Mouse (Mus musculus): ENCODE data around the gene Sec22a. TPM values are rescaled to one million over a fixed set of nuclear protein-coding genes. Genes with fewer than 3 reads are reported as not detected.

Sec22a gene
- total and polyA plus RNA-seq, 3 experiments: 10.5 to 98.3 (median 11.4) TPM

- no peaks in the 10 kb centered on the region for H3K79me2 ChIP-seq (ENCODE audit: control insufficient read depth, insufficient read depth, low read length, poor library complexity)
- H3K27ac ChIP-seq (ENCODE audit: control insufficient read depth, low read depth, low read length): no peak overlapping the region
- H3K9me3 ChIP-seq (replicated peaks; ENCODE audit: insufficient read depth, low read length): no peaks in the 10 kb centered on the region
- H3K36me3 ChIP-seq (ENCODE audit: control insufficient read depth in 1 of 2, insufficient read depth in 2 of 2, low read length in 2 of 2): no peaks in the 10 kb centered on the region
- no peaks in the 10 kb centered on the region for H3K4me1 ChIP-seq (ENCODE audit: control insufficient read depth in 1 of 2, insufficient read depth in 2 of 2, low read length in 2 of 2)
- TF ChIP-seq SIN3A (IDR thresholded peaks at IDR 0.05; ENCODE audit: low read length) (no peak), KAT2A (conservative IDR thresholded peaks at IDR 0.05; ENCODE audit: low read depth, low read length) (no peak), MYC (IDR thresholded peaks at IDR 0.05; ENCODE audit: low read depth, low read length) (no peak), JUND (IDR thresholded peaks at IDR 0.05; ENCODE audit: low read depth, low read length) (no peak), USF1 (IDR thresholded peaks at IDR 0.05; ENCODE audit: low read depth, low read length) (no peak), MAX (IDR thresholded peaks at IDR 0.05; ENCODE audit: low read length) (no peak), MAZ (IDR thresholded peaks at IDR 0.05; ENCODE audit: low read depth, low read length) (no peak), ELF1 (IDR thresholded peaks at IDR 0.05; ENCODE audit: low read depth, low read length) (no peak), ZNF384 (IDR thresholded peaks at IDR 0.05; ENCODE audit: low read depth, low read length) (no peak), GATA1 (IDR thresholded peaks at IDR 0.05; ENCODE audit: low read depth, low read length) (no peak), CHD1 (IDR thresholded peaks at IDR 0.05; ENCODE audit: low read depth, low read length) (no peak), TCF12 (IDR thresholded peaks at IDR 0.05; ENCODE audit: low read depth, low read length) (no peak), TAL1 (IDR thresholded peaks at IDR 0.05; ENCODE audit: low read length) (no peak), BHLHE40 (IDR thresholded peaks at IDR 0.05; ENCODE audit: borderline replicate concordance, low read depth, low read length) (no peak), POLR2AphosphoS2 (IDR thresholded peaks at IDR 0.05; ENCODE audit: low read length) (no peak), POLR2A (IDR thresholded peaks at IDR 0.05; ENCODE audit: control insufficient read depth in 1 of 2, insufficient read depth in 1 of 2, low read depth in 1 of 2, low read length in 2 of 2, poor library complexity in 1 of 2) (no peak), NRF1 (IDR thresholded peaks at IDR 0.05; ENCODE audit: insufficient read depth, low read depth, low read length, poor library complexity, severe bottlenecking) (no peak), RCOR1 (IDR thresholded peaks at IDR 0.05; ENCODE audit: low read depth, low read length) (no peak)
- H3K27me3 ChIP-seq (ENCODE audit: control insufficient read depth in 1 of 2, insufficient read depth in 2 of 2, low read length in 2 of 2): no peaks in the 10 kb centered on the region; a peak in 1 of 4 replicates
- H3K9ac ChIP-seq (ENCODE audit: control insufficient read depth, low read depth, low read length, poor library complexity, severe bottlenecking): no peak overlapping the region
- no peak overlapping the region for H3K4me3 ChIP-seq (ENCODE audit: control insufficient read depth in 1 of 2, insufficient read depth in 1 of 2, low read depth in 2 of 2, low read length in 2 of 2)
- no peak for DNase-seq (ENCODE audit: low read depth, low spot score)
Observed at GRCm38 (mm10) chr16:35392813-35393212, 29.1 kb upstream of the Sec22a start.

- 0 out of 4 replicates have a peak, but pooled peaks cover 0 to 2% of the 10 kb centered on the region in 2 experiments for H3K27me3 ChIP-seq (ENCODE audit: control insufficient read depth in 1 of 2, insufficient read depth in 2 of 2, low read length in 2 of 2)
Observed at GRCm38 (mm10) chr16:35385654-35386053, 21.9 kb upstream of the Sec22a start.

More at GRCm38 (mm10) chr16:35385654-35386053, 21.9 kb upstream of the Sec22a start:
- TF ChIP-seq GATA1 (IDR thresholded peaks at IDR 0.05; ENCODE audit: low read depth, low read length) (no peak), CHD2 (IDR thresholded peaks at IDR 0.05; ENCODE audit: low read length) (no peak), TCF12 (IDR thresholded peaks at IDR 0.05; ENCODE audit: low read depth, low read length) (no peak), ETS1 (IDR thresholded peaks at IDR 0.05; ENCODE audit: low read depth, low read length) (no peak), RAD21 (IDR thresholded peaks at IDR 0.05; ENCODE audit: low read depth, low read length) (no peak), NRF1 (IDR thresholded peaks at IDR 0.05; ENCODE audit: insufficient read depth, low read depth, low read length, poor library complexity, severe bottlenecking) (no peak), USF2 (IDR thresholded peaks at IDR 0.05; ENCODE audit: borderline replicate concordance in 1 of 2, insufficient read depth in 1 of 2, low read depth in 1 of 2, low read length in 2 of 2) (no peak), SIN3A (IDR thresholded peaks at IDR 0.05; ENCODE audit: low read length) (no peak), ZKSCAN1 (IDR thresholded peaks at IDR 0.05; ENCODE audit: low read depth, low read length) (no peak), JUND (IDR thresholded peaks at IDR 0.05; ENCODE audit: low read depth, low read length) (no peak), CTCF (IDR thresholded peaks at IDR 0.05 in 2 of 3, conservative IDR thresholded peaks at IDR 0.05 in 1 of 3; ENCODE audit: control insufficient read depth in 1 of 3, insufficient read depth in 1 of 3, low read depth in 2 of 3, low read length in 3 of 3, poor library complexity in 1 of 3, severe bottlenecking in 1 of 3) (no peak), NELFE (IDR thresholded peaks at IDR 0.05; ENCODE audit: low read depth, low read length) (no peak), POLR2AphosphoS2 (IDR thresholded peaks at IDR 0.05; ENCODE audit: low read length) (no peak), E2F4 (IDR thresholded peaks at IDR 0.05; ENCODE audit: borderline replicate concordance, low read depth, low read length) (no peak), RCOR1 (IDR thresholded peaks at IDR 0.05; ENCODE audit: low read depth, low read length) (no peak), MAZ (IDR thresholded peaks at IDR 0.05; ENCODE audit: low read depth, low read length) (no peak)
- H3K27ac ChIP-seq (ENCODE audit: control insufficient read depth, low read depth, low read length): no peak overlapping the region
- H3K4me3 ChIP-seq (ENCODE audit: control insufficient read depth in 1 of 2, insufficient read depth in 1 of 2, low read depth in 2 of 2, low read length in 2 of 2): no peak overlapping the region
- no peaks in the 10 kb centered on the region for H3K4me1 ChIP-seq (ENCODE audit: control insufficient read depth in 1 of 2, insufficient read depth in 2 of 2, low read length in 2 of 2)
- no peaks in the 10 kb centered on the region for H3K9me3 ChIP-seq (replicated peaks; ENCODE audit: insufficient read depth, low read length)
- no peak overlapping the region for H3K9ac ChIP-seq (ENCODE audit: control insufficient read depth, low read depth, low read length, poor library complexity, severe bottlenecking)
- no peaks in the 10 kb centered on the region for H3K36me3 ChIP-seq (ENCODE audit: control insufficient read depth in 1 of 2, insufficient read depth in 2 of 2, low read length in 2 of 2)
- no peaks in the 10 kb centered on the region for H3K79me2 ChIP-seq (ENCODE audit: control insufficient read depth, insufficient read depth, low read length, poor library complexity)
- DNase-seq (ENCODE audit: low read depth, low spot score): no peak

All from MEL (cell line).